Mouse (Mus musculus): Measurements from ENCODE around the gene Rad23b.
"Not testable (repeated sequence)": the region's sequence is repeated elsewhere in the genome, so short reads cannot be mapped to it uniquely, and the experiment has no call there.

The Rad23b gene

GRCm38 (mm10) chr4:55355845-55356244, 6.0 kb downstream of the Rad23b start:
- no peak for DNase-seq (ENCODE audit: low spot score)

GRCm38 (mm10) chr4:55356726-55357125, 6.9 kb downstream of the Rad23b start:
- DNase-seq (ENCODE audit: low spot score), result no peak

GRCm38 (mm10) chr4:55363866-55364265, 14.0 kb downstream of the Rad23b start:
- no peak for DNase-seq (ENCODE audit: low spot score)

DNA sequence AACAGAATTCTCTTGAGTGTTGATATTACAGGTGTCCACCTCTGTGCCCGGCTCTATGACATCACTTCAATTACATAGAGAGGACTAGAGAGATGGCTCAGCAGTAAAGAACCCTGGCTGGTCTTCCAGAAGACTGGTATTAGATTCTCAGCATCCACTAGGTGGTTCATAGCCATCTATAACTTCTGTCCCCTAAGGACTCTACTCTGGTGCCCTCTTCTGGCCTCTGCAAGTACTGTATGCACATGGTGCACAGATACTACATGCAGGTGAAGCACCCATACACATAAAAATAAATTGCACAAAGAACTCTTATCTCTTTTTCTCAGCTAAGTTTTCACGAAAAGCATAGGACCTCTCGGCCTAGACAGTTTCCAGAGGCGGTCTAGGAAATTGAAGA, 14.5 kb downstream of the Rad23b start:
- DNase-seq (ENCODE audit: low spot score), result peak; percentile 51

- DNase-seq (ENCODE audit: low spot score), result no peak
These were observed 16.2 kb downstream of the Rad23b start for GRCm38 (mm10) chr4:55366014-55366413.

DNA sequence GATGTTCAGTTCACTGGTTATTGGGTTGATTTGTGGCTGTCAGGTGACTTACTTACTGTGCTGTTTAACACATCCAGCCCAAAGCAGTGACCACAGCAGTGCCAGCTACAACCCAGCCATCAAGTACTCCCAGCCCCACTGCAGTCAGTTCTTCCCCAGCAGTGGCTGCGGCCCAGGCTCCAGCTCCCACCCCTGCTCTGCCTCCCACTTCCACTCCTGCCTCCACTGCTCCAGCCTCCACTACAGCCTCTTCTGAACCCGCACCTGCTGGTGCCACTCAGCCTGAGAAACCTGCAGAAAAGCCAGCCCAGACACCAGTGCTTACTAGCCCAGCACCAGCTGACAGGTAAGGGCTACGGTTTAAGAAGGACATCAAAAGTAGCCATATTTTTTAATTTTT, 20.3 kb downstream of the Rad23b start:
- no peak for DNase-seq (ENCODE audit: low spot score)

- no peak for DNase-seq (ENCODE audit: low spot score)
These were observed 21.5 kb downstream of the Rad23b start for GRCm38 (mm10) chr4:55371355-55371754.

DNA sequence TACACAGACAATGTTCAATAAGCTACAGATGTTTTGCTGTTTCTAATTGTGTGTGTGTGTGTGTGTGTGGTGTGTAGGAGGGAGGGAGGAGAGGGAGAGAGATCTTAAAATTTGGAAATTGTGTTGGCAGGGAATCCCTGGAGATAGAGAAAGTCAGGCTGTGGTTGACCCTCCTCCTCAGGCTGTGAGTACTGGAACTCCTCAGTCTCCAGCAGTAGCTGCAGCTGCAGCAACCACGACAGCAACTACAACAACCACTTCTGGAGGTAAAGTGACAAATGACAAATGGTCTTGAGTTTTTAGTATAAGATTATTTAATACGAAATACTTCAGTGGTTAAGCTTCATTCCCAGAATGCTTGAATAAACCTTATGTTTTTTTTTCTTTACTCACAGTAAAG, 32.5 kb downstream of the Rad23b start:
- no peak for DNase-seq (ENCODE audit: low spot score)

DNA sequence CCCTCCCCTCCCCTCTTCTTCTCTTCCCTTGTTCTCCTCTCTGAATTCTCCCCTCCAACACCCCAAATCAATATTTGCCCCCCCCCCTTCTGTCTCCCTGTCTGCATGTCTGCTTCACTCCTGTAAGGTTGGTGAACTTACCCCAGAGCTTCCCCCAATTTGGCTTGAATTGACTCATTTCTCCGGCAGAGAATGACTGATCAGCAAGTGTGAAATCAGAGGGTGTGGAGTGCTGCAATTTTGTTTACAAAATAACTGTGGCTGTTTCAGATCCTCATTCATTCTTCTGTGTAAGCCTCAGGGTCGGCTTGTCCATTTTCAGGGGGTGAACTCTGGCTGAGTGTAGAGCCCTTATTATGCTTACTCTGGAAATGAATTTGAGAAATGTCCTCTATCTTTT, 36.9 kb downstream of the Rad23b start:
- DNase-seq (ENCODE audit: low spot score), result no peak

- DNase-seq (ENCODE audit: low spot score), result no peak
These were observed 41.6 kb downstream of the Rad23b start for GRCm38 (mm10) chr4:55391480-55391879.

- DNase-seq (ENCODE audit: low spot score), result no peak
These were observed 42.6 kb downstream of the Rad23b start for GRCm38 (mm10) chr4:55392445-55392844.

DNA sequence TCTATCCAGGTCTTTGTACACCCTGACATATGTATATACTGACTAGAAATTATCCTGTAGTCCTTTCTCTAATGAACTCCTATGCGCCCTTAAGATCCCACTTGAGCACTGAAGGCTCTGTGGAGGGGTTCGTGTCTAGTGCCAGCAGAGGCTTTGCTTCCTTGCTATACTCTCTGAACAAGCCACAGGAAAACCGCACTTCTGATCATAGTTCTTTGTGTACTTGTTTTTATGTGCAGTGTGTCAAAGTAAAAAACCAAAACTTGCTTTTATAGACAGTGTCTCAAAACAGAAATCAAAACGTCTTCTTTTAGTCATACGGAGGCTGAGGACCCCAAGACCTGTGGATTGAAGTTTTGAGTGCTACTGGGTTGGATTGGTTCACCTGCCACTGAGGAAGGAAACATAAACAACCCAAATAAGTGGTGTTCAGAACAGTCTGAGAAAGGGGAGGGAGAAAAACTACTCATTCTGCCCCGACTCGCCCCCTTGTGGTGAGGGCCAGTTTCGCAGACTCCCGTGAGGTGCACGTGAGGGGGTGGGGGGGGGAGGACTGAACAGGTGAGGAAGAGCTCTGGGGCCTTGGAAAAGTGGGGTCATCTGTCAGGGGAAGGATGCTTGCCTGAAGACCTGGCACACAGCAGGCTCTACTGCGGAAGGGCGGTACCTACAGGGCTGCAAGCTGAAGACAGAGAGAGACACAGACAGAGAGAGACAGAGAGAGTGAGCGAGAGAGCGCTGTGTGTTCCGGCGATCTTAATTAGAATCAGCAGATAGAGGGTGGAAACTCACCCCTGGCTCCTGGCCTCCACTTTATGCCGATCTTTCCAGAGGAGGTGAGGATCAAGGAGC, 48.3 kb downstream of the Rad23b start:
- DNase-seq (ENCODE audit: low spot score), result peak; percentile 72

- DNase-seq (ENCODE audit: low spot score), result no peak
These were observed 49.1 kb downstream of the Rad23b start for GRCm38 (mm10) chr4:55398901-55399300.

GRCm38 (mm10) chr4:55405329-55405728, 55.5 kb downstream of the Rad23b start:
- no peak for DNase-seq (ENCODE audit: low spot score)

DNA sequence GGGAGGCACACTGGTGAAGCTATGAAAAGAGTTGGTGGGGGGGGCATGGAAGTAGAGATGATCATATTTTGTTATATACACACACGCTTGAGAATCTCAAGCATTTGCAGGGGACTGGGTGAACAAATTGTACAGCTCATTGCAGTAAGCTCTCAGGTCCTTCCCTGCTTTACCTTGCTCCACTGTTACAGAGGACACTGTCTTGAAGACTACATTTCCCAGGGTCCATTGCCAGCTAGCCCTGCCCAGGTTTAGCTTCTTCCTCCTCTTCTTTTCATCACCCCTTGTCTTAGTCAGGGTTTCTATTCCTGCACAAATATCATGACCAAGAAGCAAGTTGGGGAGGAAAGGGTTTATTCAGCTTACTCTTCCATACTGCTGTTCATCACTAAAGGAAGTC, 56.7 kb downstream of the Rad23b start:
- no peak for DNase-seq (ENCODE audit: low spot score)

DNA sequence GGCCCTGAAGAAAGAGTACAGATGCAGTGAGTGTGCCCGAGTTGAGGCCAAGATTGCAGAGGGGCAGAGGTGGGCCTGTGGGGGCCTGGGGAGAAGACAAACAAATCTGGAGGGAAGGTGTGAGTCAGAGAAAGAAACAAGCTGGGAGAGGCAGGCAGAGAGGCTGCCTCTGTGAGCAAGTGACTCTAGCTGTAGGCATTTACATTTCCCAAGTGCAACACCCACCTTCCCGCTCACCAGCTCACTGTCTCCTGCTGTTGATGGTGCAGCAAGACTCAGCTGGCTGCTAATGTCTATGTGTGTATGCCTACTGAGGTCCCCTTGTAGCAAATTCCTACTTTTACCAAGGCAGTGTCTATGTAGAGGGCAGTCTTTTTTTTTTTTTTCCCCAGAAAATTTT, 58.2 kb downstream of the Rad23b start:
- no peak for DNase-seq (ENCODE audit: low spot score)

DNA sequence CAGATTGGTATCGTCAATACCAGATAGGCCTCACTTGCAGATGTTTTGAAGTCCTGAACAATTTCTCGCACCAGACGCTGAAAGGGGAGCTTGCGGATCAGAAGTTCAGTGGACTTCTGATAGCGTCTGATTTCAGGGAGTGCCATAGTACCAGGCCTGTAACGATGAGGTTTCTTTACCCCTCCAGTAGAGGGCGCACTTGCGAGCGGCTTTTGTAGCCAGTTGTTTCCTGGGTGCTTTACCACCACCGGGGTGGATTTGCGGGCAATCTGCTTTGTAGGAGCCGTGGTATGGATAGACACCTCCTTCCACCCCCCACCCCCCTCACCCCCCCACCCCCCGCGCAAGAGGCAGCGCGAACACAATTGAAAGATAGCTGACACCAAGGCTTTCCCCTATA, 59.2 kb downstream of the Rad23b start:
- DNase-seq (ENCODE audit: low spot score), result peak; percentile 10

DNA sequence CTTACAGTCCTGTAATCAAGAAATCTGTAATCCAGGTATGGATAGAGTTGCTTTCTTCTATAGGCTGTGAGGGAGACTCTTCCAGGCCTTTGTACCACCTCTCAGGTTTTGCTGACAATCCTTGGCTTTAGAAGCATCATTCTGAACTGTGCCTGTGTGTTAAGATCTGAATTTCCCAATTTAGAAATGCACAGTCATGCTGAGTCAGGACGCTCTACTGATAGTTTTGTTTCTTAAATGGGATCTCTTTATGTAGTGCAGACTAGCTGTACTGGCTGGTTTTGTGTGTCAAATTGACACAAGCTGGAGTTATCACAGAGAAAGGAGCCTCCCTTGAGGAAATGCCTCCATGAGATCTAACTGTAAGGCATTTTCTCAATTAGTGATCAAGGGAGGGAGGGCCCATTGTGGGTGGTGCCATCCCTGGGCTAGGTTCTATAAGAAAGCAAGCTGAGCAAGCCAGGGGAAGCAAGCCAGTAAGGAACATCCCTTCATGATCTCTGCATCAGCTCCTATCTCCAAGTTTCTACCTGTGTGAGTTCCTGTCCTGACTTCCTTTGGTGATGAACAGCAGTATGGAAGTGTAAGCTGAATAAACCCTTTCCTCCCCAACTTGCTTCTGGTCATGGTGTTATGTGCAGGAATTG, 59.9 kb downstream of the Rad23b start:
- not testable (repeated sequence) for DNase-seq (ENCODE audit: low spot score)

GRCm38 (mm10) chr4:55415864-55416263, 66.0 kb downstream of the Rad23b start:
- DNase-seq (ENCODE audit: low spot score), result no peak

- no peak for DNase-seq (ENCODE audit: low spot score)
These were observed 76.4 kb downstream of the Rad23b start for GRCm38 (mm10) chr4:55426250-55426649.

Measured in T-cell, adult 2 months (primary cell).